Mouse (Mus musculus): ENCODE results near the gene Insm2.

GRCm38 (mm10) chr12:55571181-55571580, 28.0 kb upstream of the Insm2 start:
- TF ChIP-seq CTCF (IDR thresholded peaks at IDR 0.05) (no peak), EP300 (IDR thresholded peaks at IDR 0.05) (no peak)

Data from lung, postnatal 0 days (tissue).